Mouse (Mus musculus): ENCODE data around the gene Hoxc9.

GRCm38 (mm10) chr15:102955833-102956640 is 20.2 kb upstream of the Hoxc9 start:
- TF ChIP-seq CTCF (IDR thresholded peaks at IDR 0.05; ENCODE audit: low read depth) (no peak), EP300 (IDR thresholded peaks at IDR 0.05; ENCODE audit: low read depth) (no peak)
